Mouse (Mus musculus) liver, embryonic 14.5 days (tissue): Measurements from ENCODE around the gene Litaf.

Experiments used
- CTCF ChIP-seq: IDR thresholded peaks from 2 replicates; pipeline ENCODE4 v1.5.1; 2016; ENCODE audit warnings: antibody characterized with exemption, low read depth, control low read depth
- EP300 ChIP-seq: IDR thresholded peaks from 2 replicates; pipeline ENCODE4 v1.6.1; 2016; ENCODE audit warnings: antibody characterized with exemption, low read depth

DNA sequence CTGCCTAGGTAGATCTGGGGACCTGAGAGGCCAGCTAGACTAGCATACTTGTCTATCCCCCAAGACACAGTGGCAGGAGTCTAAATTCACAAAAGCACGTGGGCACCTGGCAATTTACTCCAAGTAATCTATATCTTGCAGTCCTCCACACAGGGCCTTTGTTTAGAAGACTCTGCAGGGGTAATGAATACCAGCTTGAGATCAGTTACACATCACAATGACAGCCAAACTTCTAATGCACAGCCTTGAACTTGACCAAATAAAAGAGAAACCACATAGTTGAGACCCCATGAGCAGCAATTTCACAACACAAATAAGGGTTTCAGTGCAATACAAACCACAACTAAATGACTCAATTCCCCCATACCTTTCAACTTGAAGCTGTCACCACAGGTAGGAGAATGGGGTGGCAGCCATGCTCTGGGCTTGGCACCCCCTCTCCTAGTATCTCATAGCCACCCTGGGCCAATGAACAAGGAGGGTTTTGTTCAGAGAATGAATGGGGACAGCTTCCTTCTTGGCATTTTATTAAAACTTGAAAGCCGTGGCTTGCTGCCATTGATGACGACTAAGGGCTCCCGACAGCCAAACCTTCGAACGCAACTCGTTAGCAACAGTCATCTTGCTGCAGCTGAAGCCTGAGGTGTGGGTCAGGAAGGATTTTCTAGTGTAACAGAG, 107.1 kb downstream of the Litaf start:
- no peak for TF ChIP-seq CTCF
- no peak for TF ChIP-seq EP300
